Mouse (Mus musculus) neural tube, embryonic 11.5 days (tissue): ENCODE data around the gene Ptch2. TPM values are rescaled to one million over a fixed set of nuclear protein-coding genes. Genes with fewer than 3 reads are reported as not detected.

Experiments used
- ATAC-seq: fragments of 200-750 bp; cut with Nextera tagmentation; 2 replicates; pipeline ENCODE4 v1.8.0; 2017; ENCODE audit warnings: moderate number of reproducible peaks, mild to moderate bottlenecking, moderate TSS enrichment, moderate library complexity; ENCODE audit not compliant: insufficient read depth, low FRiP score, low TSS enrichment
- DNase-seq: peaks from one replicate; pipeline ENCODE4 v3.0.0-alpha.2; 2015; ENCODE audit warnings: low spot score
- H3K27ac ChIP-seq: fragments of 300-500 bp; sonication (generic); 2 replicates; pipeline ENCODE4 v1.5.1; 2014; ENCODE audit warnings: low read depth, mild to moderate bottlenecking, low read length
- H3K27me3 ChIP-seq: fragments of 300-500 bp; sonication (generic); 2 replicates; pipeline ENCODE4 v1.6.1; 2014; ENCODE audit warnings: mild to moderate bottlenecking, low read length, mixed read lengths; ENCODE audit not compliant: control insufficient read depth, insufficient read depth
- H3K36me3 ChIP-seq: fragments of 300-500 bp; sonication (generic); 2 replicates; pipeline ENCODE4 v1.6.1; 2014; ENCODE audit warnings: mild to moderate bottlenecking, low read length, moderate library complexity, mixed read lengths; ENCODE audit not compliant: control insufficient read depth, insufficient read depth
- H3K4me1 ChIP-seq: fragments of 300-500 bp; sonication (generic); 2 replicates; pipeline ENCODE4 v1.6.1; 2014; ENCODE audit warnings: low read length, mixed read lengths; ENCODE audit not compliant: control insufficient read depth, insufficient read depth
- H3K4me2 ChIP-seq: fragments of 300-500 bp; sonication (generic); 2 replicates; pipeline ENCODE4 v1.6.1; 2014; ENCODE audit warnings: low read depth, mild to moderate bottlenecking, moderate library complexity
- H3K4me3 ChIP-seq: fragments of 300-500 bp; sonication (generic); 2 replicates; pipeline ENCODE4 v1.5.1; 2014; ENCODE audit warnings: low read depth, low read length
- H3K9ac ChIP-seq: fragments of 300-500 bp; sonication (generic); 2 replicates; pipeline ENCODE4 v1.6.1; 2014; ENCODE audit warnings: mild to moderate bottlenecking, low read length
- H3K9me3 ChIP-seq: fragments of 300-500 bp; sonication (generic); 2 replicates; pipeline ENCODE4 v1.6.1; 2016; ENCODE audit warnings: low read length; ENCODE audit not compliant: control insufficient read depth
- WGBS: fragments of 180-500 bp; shearing (Covaris S2); extraction: QIAGEN DNeasy Blood & Tissue Kit; methylation state at CpG from one replicate; pipeline ENCODE4 v1.1.7; 2014; 5-methylcytosine and 5-hydroxymethylcytosine counted together
- microRNA-seq: library from miRNA; unstranded; fragments of <30 nt; microRNA quantifications from one replicate; pipeline ENCODE4, GENCODE M21; 2016
- polyA plus RNA-seq: library from polyadenylated mRNA; unstranded; fragments of >200 nt; fragmentation: Nextera tagmentation; extraction: Ambion mirVana; gene quantifications from 2 replicates; pipeline ENCODE4 v1.2.1, GENCODE M21; 2014

The Ptch2 gene
- polyA plus RNA-seq, 1 experiment from 2014 or later: 3.9 TPM

DNA sequence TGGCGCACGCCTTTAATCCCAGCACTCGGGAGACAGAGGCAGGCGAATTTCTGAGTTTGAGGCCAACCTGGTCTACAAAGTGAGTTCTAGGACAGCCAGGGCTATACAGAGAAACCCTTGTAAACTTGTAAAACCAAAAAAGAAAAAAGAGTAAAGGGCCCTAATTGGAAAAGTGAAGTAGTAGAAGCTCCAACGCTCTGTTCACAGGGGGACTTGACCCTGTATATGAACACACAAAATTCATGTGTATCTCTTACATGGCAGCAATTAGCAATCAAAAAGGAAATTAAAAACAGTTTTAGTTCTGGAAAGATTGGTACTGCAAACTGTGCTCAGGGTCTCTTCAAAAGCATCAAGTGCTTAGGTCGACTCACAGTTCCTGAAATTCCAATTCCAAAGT lies 60.5 kb downstream of the Ptch2 start:
- DNase-seq (no peak), ATAC-seq (no peak)
- Histone ChIP-seq H3K9ac (0 out of 2 replicates have a peak overlapping the region, but pooled peaks have one; percentile 33), H3K4me1 (no peaks in the 10 kb centered on the region; the same call in 1 of the 2 replicates), H3K36me3 (peaks cover 20% of the 10 kb centered on the region), H3K27me3 (no peaks in the 10 kb centered on the region), H3K27ac (peak overlapping the region; percentile 91; the same call in 1 of the 2 replicates), H3K9me3 (no peaks in the 10 kb centered on the region), H3K4me2 (peak overlapping the region; percentile 34), H3K4me3 (peak overlapping the region; percentile 99; the same call in 1 of the 2 replicates)
- WGBS: 33% methylated on average over 6 of the region's 6 CpGs

DNA sequence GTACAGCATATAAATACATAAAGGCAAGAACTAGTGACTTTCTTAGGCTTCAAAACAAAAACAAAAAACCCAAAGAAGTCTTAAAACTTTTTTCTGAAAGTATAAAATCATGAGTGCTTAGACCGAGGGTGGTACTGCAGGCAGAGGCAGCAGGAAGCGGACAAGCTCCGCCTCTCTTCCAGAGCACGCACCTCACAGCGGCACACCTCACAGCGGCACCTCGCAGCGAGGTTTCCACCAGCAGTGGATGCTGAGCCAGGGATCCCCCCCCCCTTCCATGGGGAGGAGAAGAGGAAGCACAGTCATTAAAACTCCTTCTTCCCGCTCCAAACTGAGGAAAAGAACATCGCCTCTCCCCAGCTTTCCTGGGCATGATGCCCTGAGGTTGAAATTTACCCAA lies 63.8 kb downstream of the Ptch2 start:
- Histone ChIP-seq H3K27me3 (no peaks in the 10 kb centered on the region), H3K9ac (no peak overlapping the region), H3K9me3 (no peaks in the 10 kb centered on the region), H3K4me3 (no peak overlapping the region), H3K4me1 (no peaks in the 10 kb centered on the region; the same call in 1 of the 2 replicates), H3K27ac (no peak overlapping the region), H3K4me2 (no peak overlapping the region), H3K36me3 (peaks cover 12% of the 10 kb centered on the region)
- no peak for ATAC-seq
- DNase-seq: no peak
- 85% methylated on average over 10 of the region's 10 CpGs for WGBS

DNA sequence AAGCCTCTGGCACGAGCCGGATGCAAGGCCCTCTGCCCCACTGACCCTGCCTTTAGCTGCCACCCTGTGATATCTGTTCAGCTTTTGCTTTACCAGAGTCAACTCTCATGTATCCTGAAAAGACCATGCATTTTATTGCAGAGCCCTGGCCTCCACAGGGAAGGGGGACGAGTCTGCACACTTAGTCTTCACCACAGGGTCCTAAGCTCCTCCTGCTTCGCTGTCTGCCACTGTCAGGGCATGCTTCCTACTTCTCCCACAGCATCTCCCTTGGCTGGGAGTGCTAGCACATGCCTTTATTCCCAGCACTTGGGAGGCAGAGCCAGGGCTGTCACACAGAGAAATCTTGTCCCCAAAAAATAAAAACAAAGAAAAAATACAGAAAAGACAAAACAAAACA lies 65.3 kb downstream of the Ptch2 start:
- no peaks in the 10 kb centered on the region for H3K27me3 ChIP-seq
- no peak overlapping the region for H3K4me2 ChIP-seq
- no peak overlapping the region for H3K4me3 ChIP-seq
- no peaks in the 10 kb centered on the region for H3K9me3 ChIP-seq
- WGBS: 76% methylated on average over 4 of the region's 4 CpGs
- no peak for ATAC-seq
- no peaks in the 10 kb centered on the region for H3K4me1 ChIP-seq
- no peak overlapping the region for H3K27ac ChIP-seq
- peaks cover 27% of the 10 kb centered on the region for H3K36me3 ChIP-seq
- no peak overlapping the region for H3K9ac ChIP-seq
- no peak for DNase-seq

Small RNA genes lying within 50 kb of the gene (microRNA-seq; reads per million reads assigned to microRNA genes)
- gene Gm22398: not detected

Other genes starting within 250 kb of the Ptch2 start
- 11.1 and 13.6 TPM in 2 replicates for gene Zswim5, start 218.7 kb upstream of the Ptch2 start, polyA plus RNA-seq
- gene Urod, start 101.7 kb upstream of the Ptch2 start, polyA plus RNA-seq: 89.8 and 99.2 TPM in 2 replicates
- gene Hectd3, start 100.8 kb upstream of the Ptch2 start, polyA plus RNA-seq: 12.9 and 14.7 TPM in 2 replicates
- 48.1 and 52.5 TPM in 2 replicates for gene Eif2b3, start 76.7 kb upstream of the Ptch2 start, polyA plus RNA-seq
- gene Btbd19, start 29.6 kb downstream of the Ptch2 start, polyA plus RNA-seq: 3.4 and 4.0 TPM in 2 replicates
- not detected in 2 replicates for gene Tctex1d4, start 30.7 kb downstream of the Ptch2 start, polyA plus RNA-seq
- 42.5 and 48.9 TPM in 2 replicates for gene Plk3, start 37.9 kb downstream of the Ptch2 start, polyA plus RNA-seq
- gene Rps8, start 60.2 kb downstream of the Ptch2 start, polyA plus RNA-seq: 818 and 875 TPM in 2 replicates
- gene Kif2c, start 86.6 kb downstream of the Ptch2 start, polyA plus RNA-seq: 80.0 and 85.6 TPM in 2 replicates
- 6.8 and 6.9 TPM in 2 replicates for gene Tmem53, start 155.9 kb downstream of the Ptch2 start, polyA plus RNA-seq
- 0.43 TPM in 1 of 2 replicates, not detected in the other for gene Armh1, start 156.1 kb downstream of the Ptch2 start, polyA plus RNA-seq